Mouse (Mus musculus) brain, adult 10 weeks (tissue): Measurements from ENCODE around the gene 2610528J11Rik. TPM values are rescaled to one million over a fixed set of nuclear protein-coding genes. Genes with fewer than 3 reads are reported as not detected.

ENCODE experiments used
- polyA plus RNA-seq: library from polyadenylated mRNA; stranded (reverse); fragments of 350-450 nt; fragmentation: Illumina TruSeq; extraction: RNeasy Lipid Tissue Mini Kit (QIAGEN cat#74804); gene quantifications from one replicate; pipeline ENCODE4 v1.2.3, GENCODE M21; 2015; ENCODE audit warnings: low read depth, low replicate concordance

The 2610528J11Rik gene
- not detected for polyA plus RNA-seq

GRCm38 (mm10) chr4:118526408-118527334 is at the start of gene 2610528J11Rik:
Gene 2610528J11Rik, plus strand, starts transcription at chr4:118526999.

GRCm38 (mm10) chr4:118489717-118490132 is 37.1 kb upstream of the 2610528J11Rik start, which contains the start of gene Tie1:
Gene Tie1, minus strand, starts transcription at chr4:118490061.

GRCm38 (mm10) chr4:118543592-118544260 is 16.9 kb downstream of the 2610528J11Rik start, which contains the start of gene Tmem125:
Gene Tmem125, minus strand, starts transcription at chr4:118544044.

Other genes starting within 250 kb of the 2610528J11Rik start
- gene Ptprf, start 235.6 kb upstream of the 2610528J11Rik start, polyA plus RNA-seq = 37.0 TPM
- 19.7 TPM for gene Szt2, start 117.7 kb upstream of the 2610528J11Rik start, polyA plus RNA-seq
- gene Med8, start 117.7 kb upstream of the 2610528J11Rik start, polyA plus RNA-seq = 53.8 TPM
- 28.2 TPM for gene Elovl1, start 98.9 kb upstream of the 2610528J11Rik start, polyA plus RNA-seq
- gene Cdc20, start 89.6 kb upstream of the 2610528J11Rik start, polyA plus RNA-seq = 2.2 TPM
- 0.62 TPM for gene Mpl, start 69.5 kb upstream of the 2610528J11Rik start, polyA plus RNA-seq
- 7.1 TPM for gene Tie1, start 36.9 kb upstream of the 2610528J11Rik start, polyA plus RNA-seq
- 15.7 TPM for gene Tmem125, start 17.0 kb downstream of the 2610528J11Rik start, polyA plus RNA-seq
- gene Cfap57, start 93.8 kb downstream of the 2610528J11Rik start, polyA plus RNA-seq = 0.67 TPM
- gene Ebna1bp2, start 93.8 kb downstream of the 2610528J11Rik start, polyA plus RNA-seq = 60.0 TPM
- not detected for gene Olfr62, start 132.0 kb downstream of the 2610528J11Rik start, polyA plus RNA-seq
- gene Olfr1342, start 165.8 kb downstream of the 2610528J11Rik start, polyA plus RNA-seq = not detected
- gene Olfr1341, start 176.5 kb downstream of the 2610528J11Rik start, polyA plus RNA-seq = not detected
- gene Olfr1340, start 193.1 kb downstream of the 2610528J11Rik start, polyA plus RNA-seq = not detected
- gene Olfr1339, start 205.2 kb downstream of the 2610528J11Rik start, polyA plus RNA-seq = not detected
- gene Olfr1338, start 231.7 kb downstream of the 2610528J11Rik start, polyA plus RNA-seq = not detected